7 mouse cellular contexts compared by ENCODE assay signal in genomic region chr3:122245878-122246332, GRCm38 (mm10). TPM values are rescaled to one million over a fixed set of nuclear protein-coding genes. Genes with fewer than 3 reads are reported as not detected.
A peak's percentile ranks its signal among the peaks of the same experiment; 100 is the strongest.
DNase-seq lines count a peak whose midpoint lies in the region; ATAC-seq and TF ChIP-seq lines count a peak whose summit lies in the region.

No protein-coding gene starts in this region.

- H3K9me3 ChIP-seq in MEL (replicated peaks; ENCODE audit: insufficient read depth, low read length), result no peaks in the 10 kb centered on the region
- H3K9me3 ChIP-seq in heart, embryonic 15.5 days (replicated peaks), result no peaks in the 10 kb centered on the region
- H3K9me3 ChIP-seq in lung, postnatal 0 days (ENCODE audit: low read length), result no peaks in the 10 kb centered on the region

- no peak for TF ChIP-seq RAD21 in MEL (IDR thresholded peaks at IDR 0.05; ENCODE audit: low read depth, low read length)

- H3K27ac ChIP-seq in MEL (ENCODE audit: control insufficient read depth, low read depth, low read length), result peak overlapping the region; percentile 70
- peak overlapping the region; percentile 93 for H3K27ac ChIP-seq in heart, embryonic 15.5 days
- peak overlapping the region; percentile 91 for H3K27ac ChIP-seq in lung, postnatal 0 days (ENCODE audit: low read length)

- TF ChIP-seq POLR2A in MEL (IDR thresholded peaks at IDR 0.05; ENCODE audit: control insufficient read depth in 1 of 2, insufficient read depth in 1 of 2, low read depth in 1 of 2, low read length in 2 of 2, poor library complexity in 1 of 2), result peak; percentile 8 to 71; a peak in 2 of 4 replicates
- TF ChIP-seq POLR2A in brain, embryonic 14.5 days (IDR thresholded peaks at IDR 0.05; ENCODE audit: borderline replicate concordance, extremely low read depth, insufficient read depth, insufficient read length, poor library complexity, severe bottlenecking), result no peak; the same call in 1 of the 2 replicates

- H3K79me2 ChIP-seq in MEL (ENCODE audit: control insufficient read depth, insufficient read depth, low read length, poor library complexity), result peaks cover 48% of the 10 kb centered on the region

- peak; percentile 49 for DNase-seq in MEL (ENCODE audit: low read depth, low spot score)
- peak; percentile 74 for DNase-seq in brain, embryonic 14.5 days (ENCODE audit: low read depth)
- peak; percentile 73 for DNase-seq in kidney, postnatal 14 days
- DNase-seq in lung, postnatal 0 days (ENCODE audit: low spot score), result peak; percentile 72
- DNase-seq in ovary, postnatal 36 days (ENCODE audit: low spot score), result peak; percentile 60

- H3K4me3 ChIP-seq in MEL (ENCODE audit: control insufficient read depth in 1 of 2, insufficient read depth in 1 of 2, low read depth in 2 of 2, low read length in 2 of 2), result peak overlapping the region; percentile 79 to 99
- peak overlapping the region; percentile 96 for H3K4me3 ChIP-seq in heart, embryonic 15.5 days
- H3K4me3 ChIP-seq in lung, postnatal 0 days (ENCODE audit: low read depth, low read length), result peak overlapping the region; percentile 92

- 0 out of 2 replicates have a peak, but pooled peaks have one; percentile 7 for ATAC-seq in erythroid progenitor cell, adult 5-6 weeks (replicated peaks; ENCODE audit: low FRiP score, poor library complexity, severe bottlenecking)
- peak; percentile 45 for ATAC-seq in heart, embryonic 15.5 days (replicated peaks; ENCODE audit: insufficient number of reproducible peaks, insufficient read depth, low FRiP score, low read depth)
- peak; percentile 27 for ATAC-seq in lung, postnatal 0 days

- no peak for TF ChIP-seq EP300 in MEL (IDR thresholded peaks at IDR 0.05; ENCODE audit: low read depth in 1 of 2, low read length in 2 of 2)
- TF ChIP-seq EP300 in lung, postnatal 0 days (IDR thresholded peaks at IDR 0.05), result no peak

- peak overlapping the region; percentile 76 for H3K4me2 ChIP-seq in heart, embryonic 15.5 days
- peak overlapping the region; percentile 92 for H3K4me2 ChIP-seq in lung, postnatal 0 days (replicated peaks; ENCODE audit: low read depth, low read length)

- no peaks in the 10 kb centered on the region for H3K27me3 ChIP-seq in MEL (ENCODE audit: control insufficient read depth in 1 of 2, insufficient read depth in 2 of 2, low read length in 2 of 2)
- H3K27me3 ChIP-seq in heart, embryonic 15.5 days, result no peaks in the 10 kb centered on the region
- H3K27me3 ChIP-seq in lung, postnatal 0 days (replicated peaks; ENCODE audit: insufficient read depth, low read length), result no peaks in the 10 kb centered on the region

- no peak for TF ChIP-seq CTCF in MEL (IDR thresholded peaks at IDR 0.05 in 2 of 3, conservative IDR thresholded peaks at IDR 0.05 in 1 of 3; ENCODE audit: control insufficient read depth in 1 of 3, insufficient read depth in 1 of 3, low read depth in 2 of 3, low read length in 3 of 3, poor library complexity in 1 of 3, severe bottlenecking in 1 of 3)
- no peak; the same call in 1 of the 2 replicates for TF ChIP-seq CTCF in brain, embryonic 14.5 days (IDR thresholded peaks at IDR 0.05; ENCODE audit: borderline replicate concordance, extremely low read depth, insufficient read depth, insufficient read length)
- TF ChIP-seq CTCF in lung, postnatal 0 days (IDR thresholded peaks at IDR 0.05), result peak; percentile 64

- under 1% methylated on average over 49 of the region's 50 CpGs for WGBS in heart, embryonic 15.5 days
- under 1% methylated on average over 46 of the region's 50 CpGs for WGBS in lung, postnatal 0 days

- peaks cover 6 to 37% of the 10 kb centered on the region in 2 experiments for H3K36me3 ChIP-seq in MEL (ENCODE audit: control insufficient read depth in 1 of 2, insufficient read depth in 2 of 2, low read length in 2 of 2)
- H3K36me3 ChIP-seq in heart, embryonic 15.5 days, result no peaks in the 10 kb centered on the region
- no peaks in the 10 kb centered on the region for H3K36me3 ChIP-seq in lung, postnatal 0 days (ENCODE audit: insufficient read depth, low read length)

- H3K4me1 ChIP-seq in MEL (ENCODE audit: control insufficient read depth in 1 of 2, insufficient read depth in 2 of 2, low read length in 2 of 2), result peaks cover 12 to 25% of the 10 kb centered on the region in 2 experiments
- peaks cover 30% of the 10 kb centered on the region for H3K4me1 ChIP-seq in heart, embryonic 15.5 days (replicated peaks)
- peaks cover 14% of the 10 kb centered on the region; the same call in 1 of the 2 replicates for H3K4me1 ChIP-seq in lung, postnatal 0 days (ENCODE audit: insufficient read depth, low read depth, low read length)

- H3K9ac ChIP-seq in MEL (ENCODE audit: control insufficient read depth, low read depth, low read length, poor library complexity, severe bottlenecking), result peak overlapping the region; percentile 89
- H3K9ac ChIP-seq in heart, embryonic 15.5 days, result peak overlapping the region; percentile 89
- peak overlapping the region; percentile 79 for H3K9ac ChIP-seq in lung, postnatal 0 days (replicated peaks; ENCODE audit: low read depth)

TF ChIP-seq in MEL, 35 proteins besides CTCF, POLR2A, EP300 and RAD21:
- TF ChIP-seq USF1 (IDR thresholded peaks at IDR 0.05; ENCODE audit: low read depth, low read length) (no peak), UBTF (IDR thresholded peaks at IDR 0.05; ENCODE audit: borderline replicate concordance, insufficient read depth, low read depth, low read length) (0 out of 2 replicates have a peak, but pooled peaks have one; percentile 79)

RNA-seq across cellular contexts. Expression of gene Gclm, which starts 0.5 kb away (rescaled TPM):
- total RNA-seq in MEL (2012; rRNA removed), result 121 and 123 TPM in 2 replicates
- polyA plus RNA-seq in MEL (2012; ENCODE audit: insufficient read depth in 1 of 2, insufficient read length in 2 of 2, low read depth in 1 of 2, low replicate concordance in 2 of 2, missing spikeins in 1 of 2), result 100 to 1,000 TPM; 174 to 334 TPM
- 27.7 and 29.0 TPM in 2 replicates for polyA plus RNA-seq in brain, embryonic 14.5 days (2012; rRNA removed)
- total RNA-seq in erythroid progenitor cell, adult 5-6 weeks (2015; ENCODE audit: low replicate concordance), result 337 and 399 TPM in 2 replicates
- total RNA-seq in erythroid progenitor cell, adult 5-6 weeks (2017; ENCODE audit: low replicate concordance), result 336 and 379 TPM in 2 replicates
- 65.6 and 71.9 TPM in 2 replicates for polyA plus RNA-seq in heart, embryonic 15.5 days (2015; fragmentation: Nextera tagmentation; extraction: Ambion mirVana)
- 102 and 112 TPM in 2 replicates for polyA plus RNA-seq in lung, postnatal 0 days (2015; fragmentation: Nextera tagmentation; extraction: Ambion mirVana)

RNA-seq across cellular contexts. Expression of gene Dnttip2, which starts 28.3 kb away (rescaled TPM):
- total RNA-seq in MEL (2012; rRNA removed), result 70.6 and 84.4 TPM in 2 replicates
- 10 to 100 TPM in 1 of 2 experiments, not detected in 1; 90.5 TPM for polyA plus RNA-seq in MEL (2012; ENCODE audit: insufficient read depth in 1 of 2, insufficient read length in 2 of 2, low read depth in 1 of 2, low replicate concordance in 2 of 2, missing spikeins in 1 of 2)
- polyA plus RNA-seq in brain, embryonic 14.5 days (2012; rRNA removed), result 24.2 and 27.7 TPM in 2 replicates
- total RNA-seq in erythroid progenitor cell, adult 5-6 weeks (2015; ENCODE audit: low replicate concordance), result 58.7 and 68.3 TPM in 2 replicates
- 23.7 and 31.9 TPM in 2 replicates for total RNA-seq in erythroid progenitor cell, adult 5-6 weeks (2017; ENCODE audit: low replicate concordance)
- polyA plus RNA-seq in heart, embryonic 15.5 days (2015; fragmentation: Nextera tagmentation; extraction: Ambion mirVana), result 37.7 and 38.4 TPM in 2 replicates
- 38.3 and 43.9 TPM in 2 replicates for polyA plus RNA-seq in lung, postnatal 0 days (2015; fragmentation: Nextera tagmentation; extraction: Ambion mirVana)

RNA-seq across cellular contexts. Expression of gene Bcar3, which starts 48.0 kb away (rescaled TPM):
- not detected in 2 replicates for total RNA-seq in MEL (2012; rRNA removed)
- polyA plus RNA-seq in MEL (2012; ENCODE audit: insufficient read depth in 1 of 2, insufficient read length in 2 of 2, low read depth in 1 of 2, low replicate concordance in 2 of 2, missing spikeins in 1 of 2), result not detected
- 7.7 and 8.2 TPM in 2 replicates for polyA plus RNA-seq in brain, embryonic 14.5 days (2012; rRNA removed)
- 0.72 TPM in 1 of 2 replicates, not detected in the other for total RNA-seq in erythroid progenitor cell, adult 5-6 weeks (2015; ENCODE audit: low replicate concordance)
- 2.6 TPM in 1 of 2 replicates, not detected in the other for total RNA-seq in erythroid progenitor cell, adult 5-6 weeks (2017; ENCODE audit: low replicate concordance)
- 3.9 and 5.7 TPM in 2 replicates for polyA plus RNA-seq in heart, embryonic 15.5 days (2015; fragmentation: Nextera tagmentation; extraction: Ambion mirVana)
- polyA plus RNA-seq in lung, postnatal 0 days (2015; fragmentation: Nextera tagmentation; extraction: Ambion mirVana), result 27.6 and 38.3 TPM in 2 replicates

Comparison
In these comparisons a context has a peak if more than half of its experiments do, and no peak if none do; other contexts are left out.
1. Peak in every context shown above with its lines: DNase-seq, ATAC-seq, H3K4me3 ChIP-seq and H3K27ac ChIP-seq.